Mouse (Mus musculus): ENCODE data around the gene Kit.

DNA sequence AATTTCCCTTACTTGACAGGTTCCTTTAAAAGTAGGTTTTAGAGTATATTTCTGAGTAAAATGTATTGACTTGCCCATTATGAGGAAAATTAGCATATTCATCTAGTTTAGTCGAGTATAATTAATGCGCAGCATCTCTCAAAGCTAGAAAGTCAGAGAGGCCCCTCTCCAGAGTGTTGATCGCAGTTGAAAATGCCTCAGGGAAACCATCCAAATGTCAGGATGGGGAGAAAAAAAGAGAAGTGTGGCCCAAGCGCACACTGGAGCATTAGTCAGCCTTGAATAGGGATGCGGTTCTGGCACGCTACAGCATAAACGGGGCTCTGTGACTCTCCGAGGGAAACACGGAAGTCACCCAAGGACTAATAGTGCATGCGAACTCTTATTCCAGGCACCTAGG, 20.6 kb downstream of the Kit start:
- TF ChIP-seq CTCF (IDR thresholded peaks at IDR 0.05; ENCODE audit: extremely low read depth, insufficient read length, insufficient replicate concordance, low read depth, low read length) = no peak
- TF ChIP-seq POLR2A (IDR thresholded peaks at IDR 0.05; ENCODE audit: low read depth, low read length) = no peak
